Comparison of ENCODE assay signal across 8 mouse cellular contexts in the genomic region with DNA sequence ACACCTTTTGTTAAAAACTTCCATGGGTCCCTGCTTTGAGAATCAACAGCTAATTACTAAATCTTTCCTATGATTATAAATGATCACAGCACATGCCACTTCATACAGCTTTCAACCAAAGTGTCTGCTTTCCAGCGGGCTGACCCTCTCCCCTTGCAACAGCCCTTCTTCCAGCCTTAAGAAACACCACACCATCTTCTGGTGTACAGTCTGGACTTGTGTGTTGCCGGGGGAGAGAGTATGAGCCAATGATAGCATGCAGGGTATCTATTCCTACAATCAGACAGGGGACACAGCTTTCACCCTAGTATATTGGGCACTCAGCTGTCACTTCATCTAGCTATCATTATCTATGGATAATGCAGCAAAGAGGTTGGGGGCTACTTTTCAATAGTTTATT. TPM values are rescaled to one million over a fixed set of nuclear protein-coding genes. Genes with fewer than 3 reads are reported as not detected.
DNase-seq lines count a peak whose midpoint lies in the region; ATAC-seq and TF ChIP-seq lines count a peak whose summit lies in the region.

No protein-coding gene starts in this region.

- no peaks in the 10 kb centered on the region for H3K27me3 ChIP-seq in embryonic facial prominence, embryonic 14.5 days (replicated peaks; ENCODE audit: control insufficient read depth, insufficient read depth, low read length)
- no peaks in the 10 kb centered on the region for H3K27me3 ChIP-seq in intestine, embryonic 16.5 days (replicated peaks; ENCODE audit: control insufficient read depth, insufficient read depth, low read length)
- no peaks in the 10 kb centered on the region for H3K27me3 ChIP-seq in neural tube, embryonic 14.5 days (ENCODE audit: control insufficient read depth, insufficient read depth, low read length)

- H3K4me2 ChIP-seq in embryonic facial prominence, embryonic 14.5 days (ENCODE audit: low read depth, low read length) = peak overlapping the region; percentile 90
- peak overlapping the region; percentile 63 for H3K4me2 ChIP-seq in intestine, embryonic 16.5 days (ENCODE audit: low read depth, low read length)
- peak overlapping the region; percentile 76 for H3K4me2 ChIP-seq in neural tube, embryonic 14.5 days (ENCODE audit: low read depth, low read length)

- no peaks in the 10 kb centered on the region for H3K9me3 ChIP-seq in embryonic facial prominence, embryonic 14.5 days (ENCODE audit: control insufficient read depth, low read length)
- no peaks in the 10 kb centered on the region for H3K9me3 ChIP-seq in intestine, embryonic 16.5 days (ENCODE audit: control insufficient read depth, low read length)
- H3K9me3 ChIP-seq in neural tube, embryonic 14.5 days (ENCODE audit: control insufficient read depth, low read length) = no peaks in the 10 kb centered on the region

- no peak for ATAC-seq in embryonic facial prominence, embryonic 14.5 days (ENCODE audit: low read depth)
- ATAC-seq in intestine, embryonic 16.5 days = no peak
- no peak for ATAC-seq in neural tube, embryonic 14.5 days (ENCODE audit: low read depth)

- H3K27ac ChIP-seq in embryonic facial prominence, embryonic 14.5 days (replicated peaks; ENCODE audit: low read depth, low read length) = no peak overlapping the region
- H3K27ac ChIP-seq in intestine, embryonic 16.5 days (ENCODE audit: low read length) = no peak overlapping the region
- H3K27ac ChIP-seq in neural tube, embryonic 14.5 days (ENCODE audit: low read depth, low read length) = no peak overlapping the region

- peak overlapping the region; percentile 82 for H3K4me3 ChIP-seq in lung, adult 2 months (replicated peaks; ENCODE audit: extremely low read depth, low read depth, low read length)
- H3K4me3 ChIP-seq in embryonic facial prominence, embryonic 14.5 days (ENCODE audit: low read depth, low read length) = peak overlapping the region; percentile 80
- peak overlapping the region; percentile 32 for H3K4me3 ChIP-seq in intestine, embryonic 16.5 days (ENCODE audit: low read length)
- peak overlapping the region; percentile 51 for H3K4me3 ChIP-seq in neural tube, embryonic 14.5 days (ENCODE audit: low read depth, low read length)

- 0 out of 2 replicates have a peak, but pooled peaks have one; percentile 39 for TF ChIP-seq POLR2A in lung, adult 2 months (IDR thresholded peaks at IDR 0.05; ENCODE audit: borderline replicate concordance, extremely low read depth, low read depth, low read length)

- TF ChIP-seq CTCF in lung, adult 2 months (IDR thresholded peaks at IDR 0.05; ENCODE audit: insufficient read depth, low read length) = no peak

- 23% methylated on average over 2 of the region's 2 CpGs for WGBS in lung, adult 2 months
- WGBS in embryonic facial prominence, embryonic 14.5 days = 32% methylated on average over 2 of the region's 2 CpGs
- WGBS in intestine, embryonic 16.5 days = 30% methylated on average over 2 of the region's 2 CpGs
- 56% methylated on average over 2 of the region's 2 CpGs for WGBS in neural tube, embryonic 14.5 days

- H3K4me1 ChIP-seq in lung, adult 2 months (ENCODE audit: control insufficient read depth, insufficient read depth, low read length) = no peaks in the 10 kb centered on the region
- peaks cover 10% of the 10 kb centered on the region for H3K4me1 ChIP-seq in embryonic facial prominence, embryonic 14.5 days (ENCODE audit: control insufficient read depth, insufficient read depth, low read length)
- peaks cover 9% of the 10 kb centered on the region for H3K4me1 ChIP-seq in intestine, embryonic 16.5 days (ENCODE audit: control insufficient read depth, insufficient read depth, low read length)
- no peaks in the 10 kb centered on the region for H3K4me1 ChIP-seq in neural tube, embryonic 14.5 days (ENCODE audit: control insufficient read depth, insufficient read depth, low read length)

- DNase-seq in lung, adult 2 months = no peak
- no peak for DNase-seq in lung, postnatal 36 days
- no peak for DNase-seq in embryonic facial prominence, embryonic 14.5 days (ENCODE audit: low spot score)
- no peak for DNase-seq in frontal cortex, postnatal 25 days (ENCODE audit: low spot score in 2 of 2)
- no peak for DNase-seq in adrenal gland, adult 8-10 months
- no peak for DNase-seq in cerebellum, postnatal 14 days

- H3K9ac ChIP-seq in embryonic facial prominence, embryonic 14.5 days (ENCODE audit: low read depth, low read length) = peak overlapping the region; percentile 94
- peak overlapping the region; percentile 10; the same call in 1 of the 2 replicates for H3K9ac ChIP-seq in intestine, embryonic 16.5 days (ENCODE audit: low read depth, low read length)
- no peak overlapping the region for H3K9ac ChIP-seq in neural tube, embryonic 14.5 days (replicated peaks; ENCODE audit: low read depth, low read length)

- no peaks in the 10 kb centered on the region for H3K36me3 ChIP-seq in embryonic facial prominence, embryonic 14.5 days (ENCODE audit: control insufficient read depth, insufficient read depth, low read length)
- no peaks in the 10 kb centered on the region for H3K36me3 ChIP-seq in intestine, embryonic 16.5 days (ENCODE audit: control insufficient read depth, insufficient read depth, low read length)
- no peaks in the 10 kb centered on the region for H3K36me3 ChIP-seq in neural tube, embryonic 14.5 days (ENCODE audit: control insufficient read depth, insufficient read depth, low read length)

RNA-seq across cellular contexts. Expression of gene Jun, which starts 2.9 kb away (rescaled TPM):
- polyA plus RNA-seq in lung, adult 2 months (2012; rRNA removed) = 176 and 282 TPM in 2 replicates
- 47.1 and 53.6 TPM in 2 replicates for polyA plus RNA-seq in embryonic facial prominence, embryonic 14.5 days (2014; fragmentation: Nextera tagmentation; extraction: Ambion mirVana)
- polyA plus RNA-seq in intestine, embryonic 16.5 days (2015; fragmentation: Nextera tagmentation; extraction: Ambion mirVana) = 68.6 and 74.6 TPM in 2 replicates
- 25.2 and 38.7 TPM in 2 replicates for polyA plus RNA-seq in neural tube, embryonic 14.5 days (2014; fragmentation: Nextera tagmentation; extraction: Ambion mirVana)
- total RNA-seq in adrenal gland, adult 8-10 months (2022) = 100 to 1,000 TPM; 127 to 531 (median 331) TPM

Comparison
In these comparisons a context has a peak if more than half of its experiments do, and no peak if none do; other contexts are left out.
1. H3K4me3 ChIP-seq: peak in every context shown above with its lines; median percentile 82 in lung, adult 2 months; 80 in embryonic facial prominence, embryonic 14.5 days; 51 in neural tube, embryonic 14.5 days; 32 in intestine, embryonic 16.5 days.